Mouse (Mus musculus) thymus, postnatal 10 days (tissue): ENCODE measurements around the gene Trnau1ap.
"Not testable (repeated sequence)": the region's sequence is repeated elsewhere in the genome, so short reads cannot be mapped to it uniquely, and the experiment has no call there.

ENCODE experiments used
- DNase-seq, 2 experiments: peaks; one replicate each; pipeline ENCODE4 v3.0.0; 2021; ENCODE audit warnings: low spot score in 2 of 2

Gene Trnau1ap

GRCm38 (mm10) chr4:132301486-132301885 lies 27.9 kb downstream of the Trnau1ap start:
- no peak for DNase-seq

- DNase-seq: no peak
Observed at GRCm38 (mm10) chr4:132299849-132300248, 29.5 kb downstream of the Trnau1ap start.

- no peak for DNase-seq
Observed at GRCm38 (mm10) chr4:132295696-132296390, 33.5 kb downstream of the Trnau1ap start.

- no peak for DNase-seq
Observed at GRCm38 (mm10) chr4:132293682-132294240, 35.6 kb downstream of the Trnau1ap start.

GRCm38 (mm10) chr4:132292988-132293387 lies 36.4 kb downstream of the Trnau1ap start:
- DNase-seq: no peak

- DNase-seq: no peak
Observed at GRCm38 (mm10) chr4:132291624-132292335, 37.6 kb downstream of the Trnau1ap start.

- no peak for DNase-seq
Observed at GRCm38 (mm10) chr4:132291056-132291455, 38.3 kb downstream of the Trnau1ap start.

GRCm38 (mm10) chr4:132288840-132289239 lies 40.5 kb downstream of the Trnau1ap start:
- DNase-seq: not testable (repeated sequence)

GRCm38 (mm10) chr4:132275949-132276348 lies 53.4 kb downstream of the Trnau1ap start:
- no peak for DNase-seq

- peak; percentile 84 to 91 for DNase-seq
Observed at GRCm38 (mm10) chr4:132274156-132274862, 55.0 kb downstream of the Trnau1ap start, which contains the start of gene Taf12. Gene Taf12, plus strand, starts transcription at chr4:132274375.

- no peak for DNase-seq
Observed at GRCm38 (mm10) chr4:132273166-132273565, 56.2 kb downstream of the Trnau1ap start.

- DNase-seq: peak; percentile 81 to 86
Observed at GRCm38 (mm10) chr4:132269740-132270560, 59.4 kb downstream of the Trnau1ap start.

GRCm38 (mm10) chr4:132268871-132269739 lies 60.2 kb downstream of the Trnau1ap start:
- DNase-seq: peak in 1 of 2 experiments; percentile 19

- no peak for DNase-seq
Observed at GRCm38 (mm10) chr4:132266835-132267349, 62.4 kb downstream of the Trnau1ap start.

- DNase-seq: no peak
Observed at GRCm38 (mm10) chr4:132263313-132263712, 66.0 kb downstream of the Trnau1ap start.

- no peak for DNase-seq
Observed at GRCm38 (mm10) chr4:132262358-132262616, 67.1 kb downstream of the Trnau1ap start.
